Mouse (Mus musculus) cerebellum, adult 2 months (tissue): ENCODE measurements around the gene Cdk16.

Experiments
- CTCF ChIP-seq: fragments of 200-500 bp; IDR thresholded peaks from 2 replicates; pipeline ENCODE4 v1.5.1; 2011; ENCODE audit warnings: low read depth, mild to moderate bottlenecking, control low read depth, low read length, moderate library complexity, borderline replicate concordance; ENCODE audit not compliant: insufficient read depth
- POLR2A ChIP-seq: fragments of 200-500 bp; IDR thresholded peaks from 2 replicates; pipeline ENCODE4 v1.6.1; 2011; ENCODE audit warnings: low read length, control low read depth, borderline replicate concordance; ENCODE audit not compliant: insufficient read depth

- TF ChIP-seq POLR2A (no peak), CTCF (no peak)
Observed at GRCm38 (mm10) chrX:20687519-20688067, at the start of gene Cdk16.
